Mouse (Mus musculus): ENCODE measurements around the gene Akap8l.

Gene Akap8l

DNA sequence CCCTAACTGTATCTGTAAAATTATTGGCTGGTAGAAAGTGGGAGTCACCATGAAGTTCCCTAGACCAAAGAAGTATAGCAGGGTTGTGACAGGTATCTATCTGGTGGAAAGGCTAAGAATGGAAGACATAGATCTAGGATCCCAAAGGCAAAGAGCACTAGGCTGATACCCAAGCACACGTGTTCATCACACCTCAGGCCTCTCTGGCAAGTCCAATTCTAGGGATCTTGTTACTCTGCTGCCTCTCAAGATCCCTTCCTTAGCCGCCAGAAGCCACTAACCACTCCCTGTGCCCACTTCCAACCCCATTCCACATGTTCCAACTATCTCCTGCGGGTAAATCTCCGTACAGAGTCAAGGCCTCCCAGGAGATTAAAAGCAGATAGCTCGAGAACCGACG is 30.5 kb downstream of the Akap8l start:
- DNase-seq (ENCODE audit: low read depth, low spot score) = no peak

DNA sequence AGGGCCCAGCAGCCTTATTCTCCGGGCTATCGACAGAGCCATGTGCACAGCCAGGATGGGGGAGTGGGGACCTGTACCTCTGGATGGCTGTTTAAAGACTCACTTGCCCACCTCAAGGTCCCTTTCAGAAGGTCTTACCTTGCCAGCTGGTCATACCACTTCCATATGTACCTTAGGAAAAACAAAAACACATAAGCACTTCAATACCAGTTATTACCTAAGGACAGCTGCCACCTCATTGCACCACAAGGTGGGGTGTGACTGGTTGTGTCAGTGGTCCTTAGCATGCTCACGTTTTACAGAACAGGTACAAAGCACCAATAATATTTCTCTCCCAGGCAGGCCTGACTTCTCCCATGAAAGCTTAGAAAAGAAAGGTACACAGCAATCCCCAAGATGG is 32.7 kb downstream of the Akap8l start:
- DNase-seq (ENCODE audit: low read depth, low spot score) = no peak

DNA sequence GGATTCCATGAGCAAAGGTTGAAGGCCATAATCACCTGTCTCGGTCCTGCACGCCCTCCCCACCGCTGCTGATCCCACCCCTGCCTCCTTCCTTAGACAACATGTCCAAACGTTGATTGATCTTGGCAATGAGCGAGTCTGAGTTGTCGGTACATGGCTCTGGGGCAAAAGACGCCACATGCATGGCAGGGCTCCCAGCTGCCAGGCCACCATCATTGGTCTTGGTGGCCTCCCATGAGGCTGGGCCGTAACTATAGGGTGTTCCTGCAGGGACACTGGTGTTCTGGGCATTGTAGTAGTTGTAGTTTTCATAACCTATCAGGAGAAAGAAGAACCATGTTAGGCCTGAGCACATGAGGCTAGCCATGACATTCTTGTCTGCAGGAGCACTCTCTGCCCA is 33.4 kb downstream of the Akap8l start:
- no peak for DNase-seq (ENCODE audit: low read depth, low spot score)

- DNase-seq (ENCODE audit: low read depth, low spot score) = no peak
Observed at GRCm38 (mm10) chr17:32315560-32315959, 34.8 kb downstream of the Akap8l start.

DNA sequence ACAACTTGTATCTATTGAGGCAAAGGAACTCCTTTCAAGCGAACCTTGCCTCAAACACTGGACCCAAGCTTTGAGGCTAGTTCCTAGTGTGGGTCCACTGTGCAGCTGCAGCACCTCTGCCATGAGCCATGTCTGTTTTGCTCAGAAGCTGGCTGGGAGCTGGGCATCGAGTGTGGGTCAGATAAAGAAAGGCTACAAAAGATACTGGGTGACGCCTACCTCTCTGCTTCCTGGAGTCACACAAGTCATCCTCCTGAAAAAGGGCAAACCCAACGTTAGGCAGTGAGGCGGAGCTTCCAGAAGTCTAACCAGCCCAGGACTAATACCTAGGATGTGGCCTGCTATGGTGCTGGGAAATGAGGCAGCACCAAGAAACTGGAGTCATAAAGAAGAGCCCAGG is 36.5 kb downstream of the Akap8l start:
- DNase-seq (ENCODE audit: low read depth, low spot score) = no peak

DNA sequence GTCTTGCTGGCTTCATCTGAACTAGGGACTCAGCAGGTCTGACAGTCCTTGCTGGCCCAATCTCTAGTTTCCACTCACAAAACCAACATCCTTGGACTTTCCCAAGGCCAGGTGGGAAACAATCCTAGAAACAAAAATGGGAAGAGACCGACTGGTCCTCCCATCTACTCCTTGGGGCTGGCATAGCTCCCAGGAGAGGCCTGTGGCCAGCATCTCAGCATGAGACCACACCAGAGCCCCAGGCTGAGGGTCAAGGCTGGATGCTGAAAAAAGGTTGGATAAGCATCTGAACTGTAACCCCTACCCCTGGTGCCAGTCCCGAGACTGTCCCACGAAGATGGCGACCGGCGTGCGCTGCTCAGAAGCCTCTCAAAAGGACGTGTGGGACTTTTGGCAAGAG is 37.6 kb downstream of the Akap8l start:
- DNase-seq (ENCODE audit: low read depth, low spot score) = no peak

DNA sequence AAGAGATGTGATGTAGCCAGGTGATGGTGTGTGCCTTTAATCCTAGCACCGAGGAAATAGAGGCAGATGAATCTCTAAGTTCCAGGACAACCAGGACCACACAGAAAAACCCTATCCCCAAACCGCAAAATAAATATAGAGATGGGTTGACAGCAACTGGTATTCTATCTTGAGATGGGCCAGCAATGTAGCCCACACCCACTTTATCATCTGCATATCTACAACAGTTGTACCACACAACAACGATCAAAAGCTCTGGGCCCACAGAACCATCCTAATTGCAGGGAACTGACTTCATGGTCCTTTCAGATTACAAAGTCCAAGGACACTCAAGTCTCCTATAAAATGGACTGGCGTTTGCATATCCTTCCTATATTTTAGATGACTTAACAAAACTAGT is 42.4 kb downstream of the Akap8l start:
- DNase-seq (ENCODE audit: low read depth, low spot score) = no peak

- DNase-seq (ENCODE audit: low read depth, low spot score) = no peak
Observed at GRCm38 (mm10) chr17:32298125-32298524, 52.3 kb downstream of the Akap8l start.

DNA sequence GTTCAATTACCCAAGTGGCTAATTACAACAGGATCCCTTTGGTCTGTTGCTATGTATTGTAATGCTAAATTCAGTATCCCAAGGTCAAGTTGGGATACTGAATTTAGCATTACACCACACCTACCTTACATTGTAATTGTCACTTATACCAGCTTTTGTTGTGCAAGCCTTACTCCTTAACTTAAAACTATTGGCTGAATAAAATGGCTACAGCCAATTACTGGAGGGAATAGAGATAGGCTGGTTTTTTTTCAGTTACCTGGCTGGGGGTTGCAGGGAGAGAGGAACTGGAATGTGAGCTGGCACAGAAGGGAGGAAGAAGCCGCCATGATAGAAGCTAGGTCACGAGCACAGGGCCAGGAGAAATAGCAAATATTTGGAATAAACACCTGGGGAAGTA is 54.5 kb downstream of the Akap8l start:
- DNase-seq (ENCODE audit: low read depth, low spot score) = no peak

GRCm38 (mm10) chr17:32295160-32295559 is 55.2 kb downstream of the Akap8l start:
- DNase-seq (ENCODE audit: low read depth, low spot score) = no peak

GRCm38 (mm10) chr17:32285138-32285670 is 65.2 kb downstream of the Akap8l start:
- DNase-seq (ENCODE audit: low read depth, low spot score) = peak; percentile 17

DNA sequence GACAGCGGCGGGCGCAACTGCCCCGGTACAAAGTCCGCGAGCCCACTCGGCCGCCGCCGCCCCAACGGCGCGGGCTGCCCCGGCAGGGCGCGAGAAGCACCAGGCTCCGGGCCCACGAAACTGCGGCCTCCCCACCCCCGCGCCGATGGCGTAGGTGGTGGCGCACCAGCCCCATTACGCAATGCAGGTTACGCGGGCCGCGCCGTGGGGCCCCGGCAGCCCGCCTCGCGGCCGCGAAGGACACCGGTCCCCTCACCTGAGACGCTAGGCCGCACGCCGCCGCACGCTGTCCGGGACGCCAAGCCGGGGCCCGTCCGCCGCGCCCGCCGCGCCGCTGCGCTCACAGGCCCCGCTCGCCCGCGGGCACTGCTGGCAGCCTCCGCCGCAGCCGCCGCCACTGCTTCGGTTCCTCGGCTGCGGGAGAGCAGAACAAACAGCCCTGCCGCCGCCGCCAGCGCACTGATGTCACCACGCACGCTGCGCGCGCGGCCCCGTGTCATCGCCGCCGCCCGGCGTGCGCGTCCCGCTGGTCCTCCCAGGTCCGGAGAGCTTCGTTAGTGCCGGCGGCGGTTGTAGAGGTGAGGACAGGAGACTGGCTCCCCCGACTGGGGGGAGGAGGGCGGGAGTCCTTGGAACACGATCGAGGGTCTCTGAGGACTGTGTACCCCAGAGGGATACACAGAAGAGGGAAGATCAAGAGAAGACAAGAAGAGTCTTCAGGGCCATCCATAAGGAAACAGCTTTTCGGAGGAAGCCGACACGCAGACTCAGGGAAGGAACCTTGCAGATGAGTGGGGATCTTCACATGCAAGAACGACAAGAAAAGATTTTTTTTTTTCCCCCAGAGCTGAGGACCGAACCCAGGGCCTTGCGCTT is 65.9 kb downstream of the Akap8l start, which contains the start of gene Brd4:
Gene Brd4 (minus strand): TSS at position 461 of the 876 bp plus-strand sequence.
- DNase-seq (ENCODE audit: low read depth, low spot score) = peak; percentile 78

- peak; percentile 21 for DNase-seq (ENCODE audit: low read depth, low spot score)
Observed at GRCm38 (mm10) chr17:32283771-32284221, 66.6 kb downstream of the Akap8l start.

- DNase-seq (ENCODE audit: low read depth, low spot score) = no peak
Observed at GRCm38 (mm10) chr17:32283341-32283740, 67.1 kb downstream of the Akap8l start.

GRCm38 (mm10) chr17:32281611-32282310 is 68.6 kb downstream of the Akap8l start:
- DNase-seq (ENCODE audit: low read depth, low spot score) = no peak

GRCm38 (mm10) chr17:32281126-32281525 is 69.3 kb downstream of the Akap8l start:
- no peak for DNase-seq (ENCODE audit: low read depth, low spot score)

GRCm38 (mm10) chr17:32280575-32280974 is 69.8 kb downstream of the Akap8l start:
- DNase-seq (ENCODE audit: low read depth, low spot score) = no peak

GRCm38 (mm10) chr17:32277201-32277600 is 73.2 kb downstream of the Akap8l start:
- DNase-seq (ENCODE audit: low read depth, low spot score) = no peak

DNA sequence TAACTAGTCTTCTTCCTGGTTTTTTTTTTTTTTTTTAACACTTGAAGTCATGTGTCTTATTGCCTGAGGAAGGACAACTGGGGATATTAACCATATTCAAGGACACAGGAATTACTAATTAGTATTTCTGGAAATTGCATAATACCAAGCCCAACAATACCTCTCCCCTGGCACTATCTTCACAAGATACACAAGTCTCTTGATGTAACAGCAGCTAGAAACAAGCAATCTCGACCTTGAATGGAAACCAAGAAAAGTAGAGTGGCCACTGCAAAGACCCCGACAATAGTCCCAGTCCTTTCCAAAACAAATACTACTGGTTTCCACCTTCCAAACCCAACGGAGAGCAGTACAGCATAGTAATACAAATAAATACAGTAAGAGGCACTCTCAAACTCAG is 74.8 kb downstream of the Akap8l start:
- DNase-seq (ENCODE audit: low read depth, low spot score) = no peak

Data from retina, postnatal 7 days (tissue).